Mouse (Mus musculus) lung, embryonic 14.5 days (tissue): Measurements from ENCODE around the gene Mctp2. TPM values are rescaled to one million over a fixed set of nuclear protein-coding genes. Genes with fewer than 3 reads are reported as not detected.

Source experiments
- ATAC-seq: fragments of 200-750 bp; cut with Nextera tagmentation; 2 replicates; pipeline ENCODE4 v1.8.0; 2017; ENCODE audit warnings: mild to moderate bottlenecking, moderate TSS enrichment, moderate library complexity; ENCODE audit not compliant: insufficient read depth
- DNase-seq: peaks from one replicate; pipeline ENCODE4 v3.0.0-alpha.2; 2015
- H3K27ac ChIP-seq: fragments of 300-500 bp; sonication (generic); 2 replicates; pipeline ENCODE4 v1.5.1; 2014; ENCODE audit warnings: low read depth, mild to moderate bottlenecking, moderate library complexity
- H3K27me3 ChIP-seq: fragments of 300-500 bp; sonication (generic); 2 replicates; pipeline ENCODE4 v1.6.1; 2014; ENCODE audit warnings: low read length, control low read depth; ENCODE audit not compliant: insufficient read depth
- H3K36me3 ChIP-seq: fragments of 300-500 bp; sonication (generic); 2 replicates; pipeline ENCODE4 v1.6.1; 2014; ENCODE audit warnings: control low read depth; ENCODE audit not compliant: insufficient read depth
- H3K4me1 ChIP-seq: fragments of 300-500 bp; sonication (generic); 2 replicates; pipeline ENCODE4 v1.6.1; 2014; ENCODE audit warnings: antibody characterized with exemption, control low read depth; ENCODE audit not compliant: insufficient read depth
- H3K4me2 ChIP-seq: fragments of 300-500 bp; sonication (generic); 2 replicates; pipeline ENCODE4 v1.6.1; 2014; ENCODE audit warnings: mild to moderate bottlenecking
- H3K4me3 ChIP-seq: fragments of 300-500 bp; sonication (generic); 2 replicates; pipeline ENCODE4 v1.5.1; 2014; ENCODE audit warnings: low read depth, low read length
- H3K9ac ChIP-seq: fragments of 300-500 bp; sonication (generic); 2 replicates; pipeline ENCODE4 v1.6.1; 2014
- H3K9me3 ChIP-seq: fragments of 300-500 bp; sonication (generic); 2 replicates; pipeline ENCODE4 v1.6.1; 2016; ENCODE audit warnings: low read depth, low read length, control low read depth
- CTCF ChIP-seq: IDR thresholded peaks from 2 replicates; pipeline ENCODE4 v1.5.1; 2016; ENCODE audit warnings: antibody characterized with exemption, low read depth
- WGBS: fragments of 180-500 bp; shearing (Covaris S2); extraction: QIAGEN DNeasy Blood & Tissue Kit; methylation state at CpG from one replicate; pipeline ENCODE4 v1.1.7; 2014; 5-methylcytosine and 5-hydroxymethylcytosine counted together
- polyA plus RNA-seq: library from polyadenylated mRNA; unstranded; fragments of >200 nt; fragmentation: Nextera tagmentation; extraction: Ambion mirVana; gene quantifications from 2 replicates; pipeline ENCODE4 v1.2.1, GENCODE M21; 2014

Mctp2 gene
- polyA plus RNA-seq, result 2.8 and 3.8 TPM in 2 replicates

GRCm38 (mm10) chr7:72306382-72306841 is at the start of gene Mctp2:
TSS of gene Mctp2 (minus strand) at chr7:72306608.
- under 1% methylated on average over 28 of the region's 28 CpGs for WGBS
- no peaks in the 10 kb centered on the region for H3K27me3 ChIP-seq
- no peak for TF ChIP-seq CTCF
- peak within 1 kb of the TSS; percentile 49 for H3K9ac ChIP-seq
- ATAC-seq (peak; percentile 94), DNase-seq (peak; percentile 85)
- peak within 1 kb of the TSS; percentile 47 for H3K4me3 ChIP-seq
- H3K4me1 ChIP-seq, result no peaks in the 10 kb centered on the region
- H3K4me2 ChIP-seq, result peak within 1 kb of the TSS; percentile 74
- H3K9me3 ChIP-seq, result no peaks in the 10 kb centered on the region
- H3K27ac ChIP-seq, result no peak within 1 kb of the TSS
- H3K36me3 ChIP-seq, result no peaks in the 10 kb centered on the region

GRCm38 (mm10) chr7:72345901-72346300 is 39.5 kb upstream of the Mctp2 start:
- Histone ChIP-seq H3K9ac (no peak overlapping the region), H3K36me3 (no peaks in the 10 kb centered on the region), H3K4me2 (no peak overlapping the region), H3K9me3 (no peaks in the 10 kb centered on the region), H3K4me3 (no peak overlapping the region), H3K27me3 (no peaks in the 10 kb centered on the region), H3K4me1 (no peaks in the 10 kb centered on the region), H3K27ac (no peak overlapping the region)
- DNase-seq (no peak), ATAC-seq (no peak)
- TF ChIP-seq CTCF, result no peak

GRCm38 (mm10) chr7:72343751-72344150 is 37.3 kb upstream of the Mctp2 start:
- H3K36me3 ChIP-seq, result no peaks in the 10 kb centered on the region
- no peaks in the 10 kb centered on the region for H3K9me3 ChIP-seq
- no peak overlapping the region for H3K4me3 ChIP-seq
- WGBS, result 71% methylated on average over 2 of the region's 2 CpGs
- no peak overlapping the region for H3K4me2 ChIP-seq
- no peak for DNase-seq
- no peaks in the 10 kb centered on the region for H3K4me1 ChIP-seq
- peak; percentile 42 for TF ChIP-seq CTCF
- H3K27ac ChIP-seq, result no peak overlapping the region
- no peaks in the 10 kb centered on the region for H3K27me3 ChIP-seq
- H3K9ac ChIP-seq, result no peak overlapping the region
- no peak for ATAC-seq

GRCm38 (mm10) chr7:72342822-72343221 is 36.4 kb upstream of the Mctp2 start:
- TF ChIP-seq CTCF, result peak; percentile 23; the same call in 1 of the 2 replicates
- H3K9me3 ChIP-seq, result no peaks in the 10 kb centered on the region

GRCm38 (mm10) chr7:72325961-72326360 is 19.6 kb upstream of the Mctp2 start:
- 59% methylated on average over 5 of the region's 5 CpGs for WGBS

More at GRCm38 (mm10) chr7:72342822-72343221, 36.4 kb upstream of the Mctp2 start:
- DNase-seq (peak; percentile 8), ATAC-seq (no peak)
- 53% methylated on average over 2 of the region's 2 CpGs for WGBS
- no peak overlapping the region for H3K27ac ChIP-seq
- H3K4me3 ChIP-seq, result no peak overlapping the region
- H3K4me2 ChIP-seq, result no peak overlapping the region
- no peaks in the 10 kb centered on the region for H3K27me3 ChIP-seq
- H3K36me3 ChIP-seq, result no peaks in the 10 kb centered on the region
- no peaks in the 10 kb centered on the region for H3K4me1 ChIP-seq
- H3K9ac ChIP-seq, result no peak overlapping the region

GRCm38 (mm10) chr7:72320906-72321305 is 14.5 kb upstream of the Mctp2 start:
- DNase-seq, result no peak
- no peaks in the 10 kb centered on the region for H3K9me3 ChIP-seq
- WGBS, result 82% methylated on average over 4 of the region's 4 CpGs

More at GRCm38 (mm10) chr7:72325961-72326360, 19.6 kb upstream of the Mctp2 start:
- DNase-seq (no peak), ATAC-seq (no peak)
- Histone ChIP-seq H3K27me3 (no peaks in the 10 kb centered on the region), H3K9ac (no peak overlapping the region), H3K27ac (no peak overlapping the region), H3K4me1 (no peaks in the 10 kb centered on the region), H3K4me2 (no peak overlapping the region), H3K9me3 (no peaks in the 10 kb centered on the region), H3K36me3 (no peaks in the 10 kb centered on the region), H3K4me3 (no peak overlapping the region)
- no peak for TF ChIP-seq CTCF

GRCm38 (mm10) chr7:72320441-72320840 is 14.0 kb upstream of the Mctp2 start:
- no peak for TF ChIP-seq CTCF
- H3K4me2 ChIP-seq, result no peak overlapping the region
- H3K4me1 ChIP-seq, result no peaks in the 10 kb centered on the region
- no peak overlapping the region for H3K9ac ChIP-seq
- no peak overlapping the region for H3K4me3 ChIP-seq
- no peaks in the 10 kb centered on the region for H3K9me3 ChIP-seq
- ATAC-seq (no peak), DNase-seq (no peak)
- H3K27me3 ChIP-seq, result no peaks in the 10 kb centered on the region
- WGBS, result 78% methylated on average over 4 of the region's 4 CpGs
- no peak overlapping the region for H3K27ac ChIP-seq
- no peaks in the 10 kb centered on the region for H3K36me3 ChIP-seq

More at GRCm38 (mm10) chr7:72320906-72321305, 14.5 kb upstream of the Mctp2 start:
- Histone ChIP-seq H3K27ac (no peak overlapping the region), H3K4me2 (no peak overlapping the region), H3K4me3 (no peak overlapping the region), H3K27me3 (no peaks in the 10 kb centered on the region), H3K9ac (no peak overlapping the region), H3K36me3 (no peaks in the 10 kb centered on the region), H3K4me1 (no peaks in the 10 kb centered on the region)
- no peak for ATAC-seq
- TF ChIP-seq CTCF, result no peak
